Mouse (Mus musculus): ENCODE measurements at regions not wholly inside any gene's neighbourhood (a gene's known extent, or its start where the extent isn't known, plus 50 kb on each side); places are given as distances from the start of the nearest gene placed in this dataset.
"Not testable (repeated sequence)": the region's sequence is repeated elsewhere in the genome, so short reads cannot be mapped to it uniquely, and the experiment has no call there.

DNA sequence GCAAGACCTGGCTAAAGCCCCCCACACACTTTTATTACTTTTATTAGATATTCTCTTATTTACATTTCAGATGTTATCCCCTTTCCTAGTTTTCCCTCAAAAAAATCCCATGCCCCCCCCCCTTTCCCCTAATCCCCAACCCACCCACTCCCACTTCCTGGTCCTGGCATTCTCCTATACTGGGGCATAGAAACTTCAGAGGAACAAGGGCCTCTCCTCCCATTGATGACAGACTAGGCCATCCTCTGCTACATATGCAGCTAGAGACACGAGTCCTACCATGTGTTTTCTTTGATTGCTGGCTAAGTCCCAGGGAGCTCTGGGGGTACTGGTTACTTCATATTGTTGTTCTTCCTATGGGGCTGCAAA lies 116.8 kb downstream of the Rfpl4b start:
- H3K9me3 ChIP-seq (ENCODE audit: control insufficient read depth, low read length); H3K4me2 ChIP-seq (replicated peaks; ENCODE audit: low read depth, low read length); ATAC-seq (ENCODE audit: low FRiP score, low TSS enrichment); H3K36me3 ChIP-seq (ENCODE audit: control insufficient read depth, insufficient read depth, low read length); H3K27ac ChIP-seq (ENCODE audit: low read depth, low read length); H3K9ac ChIP-seq (ENCODE audit: low read depth, low read length); H3K4me3 ChIP-seq (ENCODE audit: low read length); H3K27me3 ChIP-seq (ENCODE audit: control insufficient read depth, insufficient read depth, low read length); H3K4me1 ChIP-seq (ENCODE audit: control insufficient read depth, insufficient read depth, low read length): not testable (repeated sequence)
- WGBS, result 52% methylated on average over 1 of the region's 1 CpGs

GRCm38 (mm10) chr10:38703954-38704761 lies 117.4 kb downstream of the Rfpl4b start:
- H3K4me3 ChIP-seq (ENCODE audit: low read length), result no peak overlapping the region
- peak; percentile 69; the same call in 1 of the 2 replicates for ATAC-seq (ENCODE audit: low FRiP score, low TSS enrichment)
- no peak overlapping the region for H3K4me2 ChIP-seq (replicated peaks; ENCODE audit: low read depth, low read length)
- no peaks in the 10 kb centered on the region for H3K4me1 ChIP-seq (ENCODE audit: control insufficient read depth, insufficient read depth, low read length)
- no peak overlapping the region for H3K9ac ChIP-seq (ENCODE audit: low read depth, low read length)
- H3K27ac ChIP-seq (ENCODE audit: low read depth, low read length), result no peak overlapping the region
- H3K27me3 ChIP-seq (ENCODE audit: control insufficient read depth, insufficient read depth, low read length), result no peaks in the 10 kb centered on the region
- H3K36me3 ChIP-seq (ENCODE audit: control insufficient read depth, insufficient read depth, low read length), result no peaks in the 10 kb centered on the region
- no peaks in the 10 kb centered on the region for H3K9me3 ChIP-seq (ENCODE audit: control insufficient read depth, low read length)
- 73% methylated on average over 4 of the region's 4 CpGs for WGBS

DNA sequence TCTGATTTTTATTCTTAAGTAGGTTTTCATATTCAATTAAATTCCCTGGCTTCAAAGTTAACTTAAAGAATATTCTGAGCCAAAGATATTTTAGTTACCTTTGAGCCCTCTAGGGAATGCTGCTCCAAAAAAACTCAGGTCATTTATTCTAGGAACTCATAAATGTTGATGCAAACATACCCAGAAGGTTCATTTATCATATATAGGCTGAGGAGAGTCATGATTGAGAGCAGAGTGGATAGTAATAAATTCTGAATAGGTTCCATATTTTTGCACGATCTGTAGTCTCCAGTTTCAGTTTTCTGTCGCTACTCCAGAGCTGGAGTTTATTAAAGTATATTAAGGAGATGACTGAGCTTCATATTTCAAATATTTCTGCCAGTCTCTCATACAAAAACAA lies 144.1 kb downstream of the Rfpl4b start:
- Histone ChIP-seq H3K27ac (ENCODE audit: low read depth, low read length) (no peak overlapping the region), H3K4me1 (ENCODE audit: control insufficient read depth, insufficient read depth, low read length) (no peaks in the 10 kb centered on the region), H3K27me3 (ENCODE audit: control insufficient read depth, insufficient read depth, low read length) (no peaks in the 10 kb centered on the region), H3K4me3 (ENCODE audit: low read length) (no peak overlapping the region), H3K9ac (ENCODE audit: low read depth, low read length) (no peak overlapping the region), H3K9me3 (ENCODE audit: control insufficient read depth, low read length) (peaks cover 5% of the 10 kb centered on the region; the same call in 1 of the 2 replicates), H3K4me2 (replicated peaks; ENCODE audit: low read depth, low read length) (no peak overlapping the region), H3K36me3 (ENCODE audit: control insufficient read depth, insufficient read depth, low read length) (no peaks in the 10 kb centered on the region)
- ATAC-seq (ENCODE audit: low FRiP score, low TSS enrichment), result no peak
- 74% methylated on average over 2 of the region's 2 CpGs for WGBS

DNA sequence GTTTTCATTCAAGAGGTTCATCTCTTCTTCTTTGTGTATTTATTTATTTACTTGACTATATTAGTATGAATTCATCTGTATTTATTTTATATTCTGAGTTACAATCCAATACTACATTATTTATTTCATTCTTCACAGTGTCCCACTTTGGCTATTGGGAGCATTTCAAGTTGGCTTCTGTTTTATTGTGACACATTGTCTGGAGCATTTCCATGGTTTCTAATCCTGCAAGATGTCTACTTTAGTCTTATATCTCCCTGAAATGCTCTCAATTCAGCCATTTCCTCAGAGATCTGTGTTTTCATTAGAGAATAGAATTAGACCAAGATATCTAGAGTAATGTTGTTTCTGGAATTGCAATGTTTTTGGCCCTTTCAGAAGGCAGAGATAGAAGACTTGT lies 153.0 kb downstream of the Rfpl4b start:
- no peaks in the 10 kb centered on the region for H3K9me3 ChIP-seq (ENCODE audit: control insufficient read depth, low read length)
- no peak for ATAC-seq (ENCODE audit: low FRiP score, low TSS enrichment)
- no peaks in the 10 kb centered on the region for H3K27me3 ChIP-seq (ENCODE audit: control insufficient read depth, insufficient read depth, low read length)
- no peak overlapping the region for H3K27ac ChIP-seq (ENCODE audit: low read depth, low read length)
- H3K9ac ChIP-seq (ENCODE audit: low read depth, low read length), result no peak overlapping the region
- H3K36me3 ChIP-seq (ENCODE audit: control insufficient read depth, insufficient read depth, low read length), result no peaks in the 10 kb centered on the region
- H3K4me1 ChIP-seq (ENCODE audit: control insufficient read depth, insufficient read depth, low read length), result no peaks in the 10 kb centered on the region
- no peak overlapping the region for H3K4me2 ChIP-seq (replicated peaks; ENCODE audit: low read depth, low read length)
- H3K4me3 ChIP-seq (ENCODE audit: low read length), result no peak overlapping the region

DNA sequence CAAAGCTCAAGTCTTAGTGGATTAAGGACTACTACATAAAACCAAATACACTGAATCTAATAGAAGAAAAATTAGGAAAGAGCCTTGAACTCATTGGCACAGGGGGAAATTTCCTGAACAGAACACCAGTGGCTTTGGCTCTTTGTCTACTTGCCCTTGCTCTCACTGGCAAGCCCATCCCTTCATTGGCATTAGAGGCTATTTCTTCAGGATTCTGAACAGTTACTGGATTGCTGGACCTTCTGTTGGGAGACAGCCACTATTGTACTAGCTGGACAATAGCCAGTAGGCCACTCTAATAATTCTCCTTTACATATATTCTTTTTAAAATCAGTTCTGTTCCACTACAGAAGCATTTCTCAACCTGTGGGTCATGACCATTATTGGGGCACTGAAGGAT lies 153.7 kb downstream of the Rfpl4b start:
- no peaks in the 10 kb centered on the region for H3K9me3 ChIP-seq (ENCODE audit: control insufficient read depth, low read length)
- no peaks in the 10 kb centered on the region for H3K4me1 ChIP-seq (ENCODE audit: control insufficient read depth, insufficient read depth, low read length)
- H3K9ac ChIP-seq (ENCODE audit: low read depth, low read length), result no peak overlapping the region
- H3K27me3 ChIP-seq (ENCODE audit: control insufficient read depth, insufficient read depth, low read length), result no peaks in the 10 kb centered on the region
- ATAC-seq (ENCODE audit: low FRiP score, low TSS enrichment), result no peak
- H3K4me2 ChIP-seq (replicated peaks; ENCODE audit: low read depth, low read length), result no peak overlapping the region
- H3K4me3 ChIP-seq (ENCODE audit: low read length), result no peak overlapping the region
- H3K27ac ChIP-seq (ENCODE audit: low read depth, low read length), result no peak overlapping the region
- H3K36me3 ChIP-seq (ENCODE audit: control insufficient read depth, insufficient read depth, low read length), result no peaks in the 10 kb centered on the region

DNA sequence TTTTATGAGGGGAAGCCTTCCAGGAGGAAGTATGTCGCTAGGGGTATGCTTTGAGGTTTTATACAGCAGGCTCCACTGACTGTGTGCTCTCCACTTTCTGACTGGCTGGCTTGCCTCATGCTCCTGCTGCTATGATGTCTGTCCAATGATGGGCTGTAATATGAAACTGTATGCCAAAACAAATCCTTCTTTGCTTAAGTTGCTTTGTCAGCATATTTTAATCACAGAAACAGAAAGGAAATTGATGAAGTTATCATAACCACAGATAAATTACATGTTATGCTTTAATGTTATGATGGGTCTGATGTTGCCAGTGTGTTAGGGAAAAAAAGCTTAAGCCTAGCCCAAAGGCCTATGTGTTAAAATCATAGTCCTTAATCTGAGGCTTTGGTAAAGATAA lies 185.9 kb downstream of the Rfpl4b start:
- H3K4me3 ChIP-seq (ENCODE audit: low read length), result no peak overlapping the region
- no peaks in the 10 kb centered on the region for H3K27me3 ChIP-seq (ENCODE audit: control insufficient read depth, insufficient read depth, low read length)
- 55% methylated on average over 1 of the region's 1 CpGs for WGBS

DNA sequence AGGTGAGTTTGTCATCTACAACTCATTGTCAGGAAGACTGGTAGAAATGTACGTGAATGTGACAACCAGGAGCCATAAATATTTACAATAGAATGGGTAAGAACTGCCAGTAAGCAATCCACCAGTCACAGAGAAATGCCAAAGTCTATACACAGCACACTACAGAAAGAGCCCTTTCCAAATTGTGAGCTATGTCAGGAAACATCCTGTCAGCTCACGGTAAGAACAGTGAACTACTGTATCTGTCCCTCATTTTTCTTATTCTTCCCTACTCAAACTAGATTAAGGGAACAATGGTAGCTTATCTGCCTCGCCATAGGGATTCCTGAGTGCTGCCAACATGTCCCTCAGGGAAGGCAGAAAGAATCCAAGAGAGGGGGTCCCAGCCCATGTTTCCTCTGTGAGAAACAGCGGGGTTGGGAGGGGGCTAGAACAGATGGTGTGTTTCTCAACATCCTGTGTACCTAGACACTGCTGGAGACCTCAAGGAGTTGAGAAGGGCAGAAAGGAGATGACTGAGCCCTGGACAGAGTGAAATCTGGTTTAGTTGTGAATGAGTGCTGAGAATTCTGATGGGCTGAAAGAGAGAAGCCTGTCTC lies 191.6 kb downstream of the Rfpl4b start:
- Histone ChIP-seq H3K4me2 (replicated peaks; ENCODE audit: low read depth, low read length) (no peak overlapping the region), H3K36me3 (ENCODE audit: control insufficient read depth, insufficient read depth, low read length) (no peaks in the 10 kb centered on the region)
- WGBS, result 74% methylated on average over 4 of the region's 4 CpGs

More for the DNA sequence above, 185.9 kb downstream of the Rfpl4b start:
- Histone ChIP-seq H3K4me2 (replicated peaks; ENCODE audit: low read depth, low read length) (no peak overlapping the region), H3K9me3 (ENCODE audit: control insufficient read depth, low read length) (no peaks in the 10 kb centered on the region), H3K27ac (ENCODE audit: low read depth, low read length) (no peak overlapping the region), H3K36me3 (ENCODE audit: control insufficient read depth, insufficient read depth, low read length) (no peaks in the 10 kb centered on the region), H3K4me1 (ENCODE audit: control insufficient read depth, insufficient read depth, low read length) (no peaks in the 10 kb centered on the region), H3K9ac (ENCODE audit: low read depth, low read length) (no peak overlapping the region)
- no peak for ATAC-seq (ENCODE audit: low FRiP score, low TSS enrichment)

DNA sequence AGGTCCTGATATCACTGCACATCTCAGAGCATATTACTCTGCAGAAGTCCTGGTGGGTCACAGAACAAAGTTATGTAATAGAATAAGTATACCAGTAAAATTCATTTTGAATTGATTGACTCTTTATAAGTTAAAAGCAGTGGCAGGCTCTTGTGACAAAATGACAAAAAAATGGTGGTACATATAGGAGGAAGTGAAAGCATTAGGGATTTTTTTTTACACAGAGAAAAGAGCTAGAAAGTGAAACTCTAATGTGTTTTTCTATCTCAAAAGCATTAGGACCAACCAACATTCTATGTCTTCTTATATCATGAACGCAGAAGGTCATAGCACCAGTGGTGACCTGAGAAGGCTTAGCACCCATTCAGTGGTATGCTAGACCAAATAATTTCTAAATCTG lies 198.2 kb downstream of the Rfpl4b start:
- WGBS, result 90% methylated on average over 1 of the region's 1 CpGs
- Histone ChIP-seq H3K4me2 (replicated peaks; ENCODE audit: low read depth, low read length) (no peak overlapping the region), H3K27me3 (ENCODE audit: control insufficient read depth, insufficient read depth, low read length) (no peaks in the 10 kb centered on the region), H3K27ac (ENCODE audit: low read depth, low read length) (no peak overlapping the region), H3K4me1 (ENCODE audit: control insufficient read depth, insufficient read depth, low read length) (no peaks in the 10 kb centered on the region), H3K4me3 (ENCODE audit: low read length) (no peak overlapping the region), H3K9me3 (ENCODE audit: control insufficient read depth, low read length) (no peaks in the 10 kb centered on the region), H3K9ac (ENCODE audit: low read depth, low read length) (no peak overlapping the region), H3K36me3 (ENCODE audit: control insufficient read depth, insufficient read depth, low read length) (no peaks in the 10 kb centered on the region)
- ATAC-seq (ENCODE audit: low FRiP score, low TSS enrichment), result no peak

More for the DNA sequence above, 191.6 kb downstream of the Rfpl4b start:
- no peaks in the 10 kb centered on the region for H3K4me1 ChIP-seq (ENCODE audit: control insufficient read depth, insufficient read depth, low read length)
- H3K27me3 ChIP-seq (ENCODE audit: control insufficient read depth, insufficient read depth, low read length), result no peaks in the 10 kb centered on the region
- H3K4me3 ChIP-seq (ENCODE audit: low read length), result no peak overlapping the region
- H3K27ac ChIP-seq (ENCODE audit: low read depth, low read length), result no peak overlapping the region
- no peak overlapping the region for H3K9ac ChIP-seq (ENCODE audit: low read depth, low read length)
- no peaks in the 10 kb centered on the region for H3K9me3 ChIP-seq (ENCODE audit: control insufficient read depth, low read length)
- ATAC-seq (ENCODE audit: low FRiP score, low TSS enrichment), result no peak

GRCm38 (mm10) chr10:38609606-38610510 lies 211.7 kb downstream of the Rfpl4b start:
- WGBS, result 77% methylated on average over 5 of the region's 5 CpGs
- H3K9me3 ChIP-seq (ENCODE audit: control insufficient read depth, low read length), result no peaks in the 10 kb centered on the region

More at GRCm38 (mm10) chr10:38609606-38610510, 211.7 kb downstream of the Rfpl4b start:
- Histone ChIP-seq H3K9ac (ENCODE audit: low read depth, low read length) (no peak overlapping the region), H3K4me2 (replicated peaks; ENCODE audit: low read depth, low read length) (no peak overlapping the region), H3K27ac (ENCODE audit: low read depth, low read length) (no peak overlapping the region), H3K4me3 (ENCODE audit: low read length) (no peak overlapping the region), H3K36me3 (ENCODE audit: control insufficient read depth, insufficient read depth, low read length) (no peaks in the 10 kb centered on the region), H3K27me3 (ENCODE audit: control insufficient read depth, insufficient read depth, low read length) (no peaks in the 10 kb centered on the region), H3K4me1 (ENCODE audit: control insufficient read depth, insufficient read depth, low read length) (no peaks in the 10 kb centered on the region)
- ATAC-seq (ENCODE audit: low FRiP score, low TSS enrichment), result no peak

Data from kidney, embryonic 14.5 days (tissue).